Mouse (Mus musculus): ENCODE data around the gene Wwc2.

Wwc2 gene

GRCm38 (mm10) chr8:47804262-47804661 is 186.5 kb downstream of the Wwc2 start:
- DNase-seq (ENCODE audit: extremely low spot score, low read depth, low spot score): no peak

- DNase-seq (ENCODE audit: extremely low spot score, low read depth, low spot score): no peak
Measured at GRCm38 (mm10) chr8:47802349-47802748, 188.4 kb downstream of the Wwc2 start.

- DNase-seq (ENCODE audit: extremely low spot score, low read depth, low spot score): no peak
Measured at GRCm38 (mm10) chr8:47799438-47799837, 191.3 kb downstream of the Wwc2 start.

GRCm38 (mm10) chr8:47791986-47792385 is 198.7 kb downstream of the Wwc2 start:
- no peak for DNase-seq (ENCODE audit: extremely low spot score, low read depth, low spot score)

- DNase-seq (ENCODE audit: extremely low spot score, low read depth, low spot score): peak; percentile 20
Measured at GRCm38 (mm10) chr8:47787705-47788104, 203.0 kb downstream of the Wwc2 start.

GRCm38 (mm10) chr8:47786323-47786722 is 204.4 kb downstream of the Wwc2 start:
- no peak for DNase-seq (ENCODE audit: extremely low spot score, low read depth, low spot score)

- no peak for DNase-seq (ENCODE audit: extremely low spot score, low read depth, low spot score)
Measured at GRCm38 (mm10) chr8:47784436-47784835, 206.3 kb downstream of the Wwc2 start.

GRCm38 (mm10) chr8:47783944-47784343 is 206.8 kb downstream of the Wwc2 start:
- DNase-seq (ENCODE audit: extremely low spot score, low read depth, low spot score): no peak

GRCm38 (mm10) chr8:47783544-47783943 is 207.2 kb downstream of the Wwc2 start:
- DNase-seq (ENCODE audit: extremely low spot score, low read depth, low spot score): no peak

GRCm38 (mm10) chr8:47781881-47782280 is 208.8 kb downstream of the Wwc2 start:
- DNase-seq (ENCODE audit: extremely low spot score, low read depth, low spot score): no peak

- DNase-seq (ENCODE audit: extremely low spot score, low read depth, low spot score): no peak
Measured at GRCm38 (mm10) chr8:47779589-47779988, 211.1 kb downstream of the Wwc2 start.

GRCm38 (mm10) chr8:47777415-47777814 is 213.3 kb downstream of the Wwc2 start:
- DNase-seq (ENCODE audit: extremely low spot score, low read depth, low spot score): no peak
